Mouse (Mus musculus): ENCODE data around the gene Cntnap2.

- TF ChIP-seq CTCF (IDR thresholded peaks at IDR 0.05), result no peak
- no peak for TF ChIP-seq POLR2A (IDR thresholded peaks at IDR 0.05; ENCODE audit: insufficient read depth, low read depth, low read length)
- no peak for TF ChIP-seq EP300 (IDR thresholded peaks at IDR 0.05; ENCODE audit: insufficient read depth, low read depth, low read length)
Measured at GRCm38 (mm10) chr6:47272606-47273575, 2213.7 kb downstream of the Cntnap2 start.

Data from heart, adult 2 months (tissue).